Mouse (Mus musculus) forebrain, embryonic 11.5 days (tissue): ENCODE measurements around the gene Acad11. TPM values are rescaled to one million over a fixed set of nuclear protein-coding genes. Genes with fewer than 3 reads are reported as not detected.

ENCODE experiments used
- ATAC-seq: fragments of 200-750 bp; cut with Nextera tagmentation; replicated peaks from 2 replicates; pipeline ENCODE4 v1.8.0; 2017; ENCODE audit warnings: moderate TSS enrichment; ENCODE audit not compliant: low FRiP score
- DNase-seq: peaks from one replicate; pipeline ENCODE4 v3.0.0-alpha.2; 2017; ENCODE audit warnings: low spot score
- H3K27ac ChIP-seq: fragments of 300-500 bp; sonication (generic); 2 replicates; pipeline ENCODE4 v1.5.1; 2014; ENCODE audit warnings: low read depth, low read length
- H3K27me3 ChIP-seq: fragments of 300-500 bp; sonication (generic); 2 replicates; pipeline ENCODE4 v1.6.1; 2014; ENCODE audit warnings: mild to moderate bottlenecking, low read length, mixed read lengths; ENCODE audit not compliant: control insufficient read depth, insufficient read depth
- H3K36me3 ChIP-seq: fragments of 300-500 bp; sonication (generic); 2 replicates; pipeline ENCODE4 v1.6.1; 2014; ENCODE audit warnings: mild to moderate bottlenecking, low read length, moderate library complexity, mixed read lengths; ENCODE audit not compliant: control insufficient read depth, insufficient read depth
- H3K4me1 ChIP-seq: fragments of 300-500 bp; sonication (generic); replicated peaks from 2 replicates; pipeline ENCODE4 v1.6.1; 2014; ENCODE audit warnings: low read length, mixed read lengths; ENCODE audit not compliant: control insufficient read depth, insufficient read depth
- H3K4me2 ChIP-seq: fragments of 300-500 bp; sonication (generic); 2 replicates; pipeline ENCODE4 v1.6.1; 2014; ENCODE audit warnings: low read depth, mild to moderate bottlenecking, low read length, moderate library complexity, mixed read lengths; ENCODE audit not compliant: severe bottlenecking
- H3K4me3 ChIP-seq: fragments of 300-500 bp; sonication (generic); 2 replicates; pipeline ENCODE4 v1.5.1; 2014; ENCODE audit warnings: low read depth, low read length
- H3K9ac ChIP-seq: fragments of 300-500 bp; sonication (generic); 2 replicates; pipeline ENCODE4 v1.6.1; 2014; ENCODE audit warnings: low read length
- H3K9me3 ChIP-seq: fragments of 300-500 bp; sonication (generic); 2 replicates; pipeline ENCODE4 v1.6.1; 2016; ENCODE audit warnings: low read length, mixed read lengths; ENCODE audit not compliant: control insufficient read depth
- WGBS: fragments of 180-500 bp; shearing (Covaris S2); extraction: QIAGEN DNeasy Blood & Tissue Kit; methylation state at CpG from one replicate; pipeline ENCODE4 v1.1.7; 2014; 5-methylcytosine and 5-hydroxymethylcytosine counted together
- polyA plus RNA-seq: library from polyadenylated mRNA; unstranded; fragments of >200 nt; fragmentation: Nextera tagmentation; extraction: Ambion mirVana; gene quantifications from 2 replicates; pipeline ENCODE4 v1.2.1, GENCODE M21; 2014

The Acad11 gene
- polyA plus RNA-seq, 1 experiment from 2014 or later: 7.5 TPM

DNA sequence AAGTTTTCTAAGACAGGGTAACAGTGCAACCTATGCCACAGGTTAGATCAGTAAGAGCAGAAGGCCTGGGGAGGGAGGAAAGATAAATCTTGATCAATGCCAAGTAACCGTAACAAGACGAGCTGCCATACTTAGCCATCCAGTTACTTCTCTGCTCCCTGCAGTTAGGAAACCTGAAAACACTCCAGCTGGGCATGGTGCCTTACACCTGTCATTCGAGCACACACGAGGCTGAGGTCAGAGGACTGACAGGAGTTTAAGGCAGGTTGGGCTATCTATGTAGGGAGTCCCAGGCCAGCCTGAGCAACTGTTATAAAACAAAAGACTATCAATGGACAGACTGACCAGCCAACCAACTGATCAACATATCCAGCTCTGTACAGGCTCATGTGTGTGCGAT, 102.7 kb downstream of the Acad11 start:
- Histone ChIP-seq H3K4me1 (no peaks in the 10 kb centered on the region), H3K36me3 (peaks cover 9% of the 10 kb centered on the region; the same call in 1 of the 2 replicates), H3K27ac (no peak overlapping the region), H3K27me3 (no peaks in the 10 kb centered on the region), H3K9me3 (no peaks in the 10 kb centered on the region), H3K4me2 (no peak overlapping the region), H3K9ac (no peak overlapping the region), H3K4me3 (no peak overlapping the region)
- DNase-seq (no peak), ATAC-seq (no peak)
- 91% methylated on average over 5 of the region's 5 CpGs for WGBS

DNA sequence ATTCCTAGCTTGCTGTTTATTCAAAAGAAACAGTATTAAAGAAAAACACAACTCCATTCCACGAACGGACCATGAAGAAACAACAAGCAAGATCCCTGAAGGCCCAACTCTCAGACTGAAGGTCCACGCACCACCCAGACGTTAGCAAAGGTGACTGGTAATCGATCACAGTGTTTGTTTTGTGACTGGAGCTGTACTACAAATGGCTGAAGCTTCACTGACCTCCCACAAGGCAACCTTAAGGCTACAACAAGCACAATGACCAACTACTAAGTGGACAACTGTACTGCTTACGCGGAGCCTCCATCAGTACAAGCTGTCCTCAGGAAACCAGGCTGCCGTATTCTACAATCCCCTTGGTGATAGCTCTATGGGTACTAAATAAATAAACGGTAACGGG, 106.8 kb downstream of the Acad11 start:
- no peak for ATAC-seq
- 96% methylated on average over 10 of the region's 10 CpGs for WGBS

DNA sequence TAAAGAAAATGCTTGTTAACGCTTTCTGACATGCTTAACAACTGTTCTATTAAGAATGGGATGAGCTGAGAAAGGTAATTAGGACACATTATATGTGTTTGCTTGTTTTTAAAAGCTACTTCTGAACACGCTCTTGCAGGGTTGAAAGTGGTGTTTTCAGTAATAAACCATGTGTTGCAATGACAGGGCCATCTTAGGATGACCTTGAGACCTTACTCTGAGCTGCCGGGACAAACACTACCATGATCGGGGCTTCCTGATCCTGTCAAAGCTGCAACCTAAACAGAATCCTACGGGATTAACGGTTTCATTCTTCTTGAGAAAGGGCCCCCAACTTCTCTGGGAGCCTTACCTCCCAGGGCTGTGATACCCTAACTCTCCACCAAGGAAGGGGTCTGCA, 108.5 kb downstream of the Acad11 start:
- ATAC-seq: no peak
- H3K9me3 ChIP-seq: no peaks in the 10 kb centered on the region
- no peak overlapping the region for H3K9ac ChIP-seq
- no peak for DNase-seq
- no peaks in the 10 kb centered on the region for H3K4me1 ChIP-seq
- no peak overlapping the region for H3K27ac ChIP-seq
- H3K4me3 ChIP-seq: no peak overlapping the region
- peaks cover 2% of the 10 kb centered on the region; the same call in 1 of the 2 replicates for H3K36me3 ChIP-seq
- H3K4me2 ChIP-seq: no peak overlapping the region
- no peaks in the 10 kb centered on the region for H3K27me3 ChIP-seq
- 88% methylated on average over 6 of the region's 6 CpGs for WGBS

More for the DNA sequence above, 106.8 kb downstream of the Acad11 start:
- Histone ChIP-seq H3K4me2 (no peak overlapping the region), H3K27me3 (no peaks in the 10 kb centered on the region), H3K9ac (no peak overlapping the region), H3K4me3 (no peak overlapping the region), H3K9me3 (no peaks in the 10 kb centered on the region), H3K4me1 (no peaks in the 10 kb centered on the region), H3K36me3 (peaks cover 2% of the 10 kb centered on the region; the same call in 1 of the 2 replicates), H3K27ac (no peak overlapping the region)
- DNase-seq: no peak

- Histone ChIP-seq H3K4me1 (no peaks in the 10 kb centered on the region), H3K9me3 (no peaks in the 10 kb centered on the region), H3K27me3 (no peaks in the 10 kb centered on the region), H3K4me2 (no peak overlapping the region), H3K9ac (no peak overlapping the region), H3K4me3 (no peak overlapping the region), H3K27ac (no peak overlapping the region), H3K36me3 (peaks cover 2% of the 10 kb centered on the region; the same call in 1 of the 2 replicates)
- no peak for ATAC-seq
- WGBS: 95% methylated on average over 6 of the region's 6 CpGs
- DNase-seq: no peak
Measured at GRCm38 (mm10) chr9:104172342-104172741, 109.2 kb downstream of the Acad11 start.

Other genes with a start within 250 kb of the Acad11 start
- 5.9 and 6.7 TPM in 2 replicates for gene Nphp3, start 60.8 kb upstream of the Acad11 start, polyA plus RNA-seq
- not detected in 2 replicates for gene Gm28305, start 22.7 kb upstream of the Acad11 start, polyA plus RNA-seq
- gene Uba5, start 243 bp upstream of the Acad11 start, polyA plus RNA-seq: 58.1 and 58.2 TPM in 2 replicates
- 0.64 and 0.68 TPM in 2 replicates for gene Ackr4, start 63.6 kb downstream of the Acad11 start, polyA plus RNA-seq
- 23.2 and 24.1 TPM in 2 replicates for gene Dnajc13, start 199.6 kb downstream of the Acad11 start, polyA plus RNA-seq